11 mouse cellular contexts compared by ENCODE assay signal in genomic region chr11:5154961-5155805, GRCm38 (mm10). TPM values are rescaled to one million over a fixed set of nuclear protein-coding genes. Genes with fewer than 3 reads are reported as not detected.
DNase-seq lines count a peak whose midpoint lies in the region; ATAC-seq and TF ChIP-seq lines count a peak whose summit lies in the region.
"Had no signal": no experiment of that assay in that cellular context is flagged by ENCODE, and none has a peak within 500 bp of the region (broad histone marks: within the 10 kb centered on the region; RNA-seq: fewer than 3 reads in every experiment).

No protein-coding gene starts in this region.

- peak; percentile 52 for ATAC-seq in intestine, embryonic 15.5 days
- no peak for ATAC-seq in midbrain, postnatal 0 days (ENCODE audit: low FRiP score)

- no peak for TF ChIP-seq CTCF in layer of hippocampus, adult 2 months (conservative IDR thresholded peaks at IDR 0.05)
- no peak for TF ChIP-seq CTCF in midbrain, postnatal 0 days (IDR thresholded peaks at IDR 0.05)

- WGBS in intestine, embryonic 15.5 days = 32% methylated on average over 10 of the region's 10 CpGs
- WGBS in midbrain, postnatal 0 days = 48% methylated on average over 10 of the region's 10 CpGs

- H3K9me3 ChIP-seq in intestine, embryonic 15.5 days = no peaks in the 10 kb centered on the region
- H3K9me3 ChIP-seq in midbrain, postnatal 0 days (ENCODE audit: low read length) = no peaks in the 10 kb centered on the region
- H3K9me3 ChIP-seq: embryonic facial prominence, embryonic 13.5 days; G1E; limb, embryonic 13.5 days had no signal

- no peak overlapping the region for H3K4me3 ChIP-seq in layer of hippocampus, adult 2 months
- H3K4me3 ChIP-seq in intestine, embryonic 15.5 days (replicated peaks) = no peak overlapping the region
- no peak overlapping the region for H3K4me3 ChIP-seq in midbrain, postnatal 0 days (ENCODE audit: low read depth, low read length)
- H3K4me3 ChIP-seq: embryonic facial prominence, embryonic 13.5 days; limb, embryonic 13.5 days had no signal

- H3K36me3 ChIP-seq in intestine, embryonic 15.5 days = no peaks in the 10 kb centered on the region
- H3K36me3 ChIP-seq in midbrain, postnatal 0 days (ENCODE audit: insufficient read depth, low read length) = no peaks in the 10 kb centered on the region
- H3K36me3 ChIP-seq: embryonic facial prominence, embryonic 13.5 days; G1E; limb, embryonic 13.5 days had no signal

- H3K4me1 ChIP-seq in intestine, embryonic 15.5 days (replicated peaks) = peaks cover 28% of the 10 kb centered on the region
- no peaks in the 10 kb centered on the region for H3K4me1 ChIP-seq in midbrain, postnatal 0 days (ENCODE audit: insufficient read depth, low read length)

- peak overlapping the region; percentile 23; the same call in 1 of the 2 replicates for H3K9ac ChIP-seq in intestine, embryonic 15.5 days
- no peak overlapping the region for H3K9ac ChIP-seq in midbrain, postnatal 0 days (replicated peaks; ENCODE audit: low read length, poor library complexity, severe bottlenecking)
- H3K9ac ChIP-seq: embryonic facial prominence, embryonic 13.5 days; limb, embryonic 13.5 days had no signal

- no peak overlapping the region for H3K4me2 ChIP-seq in intestine, embryonic 15.5 days (replicated peaks)
- no peak overlapping the region for H3K4me2 ChIP-seq in midbrain, postnatal 0 days (ENCODE audit: low read depth, low read length, poor library complexity, severe bottlenecking)
- H3K4me2 ChIP-seq: embryonic facial prominence, embryonic 13.5 days; limb, embryonic 13.5 days had no signal

- H3K27me3 ChIP-seq in intestine, embryonic 15.5 days (replicated peaks) = no peaks in the 10 kb centered on the region
- H3K27me3 ChIP-seq in midbrain, postnatal 0 days (ENCODE audit: insufficient read depth, low read length) = peaks cover 5% of the 10 kb centered on the region; the same call in 1 of the 2 replicates

- no peak for DNase-seq in layer of hippocampus, adult 2 months (ENCODE audit: low spot score in 2 of 2)
- DNase-seq in layer of hippocampus, postnatal 14 days (ENCODE audit: low spot score in 2 of 2) = no peak
- peak; percentile 60 to 68 for DNase-seq in cerebellum, postnatal 14 days
- peak; percentile 34 for DNase-seq in midbrain, postnatal 0 days (ENCODE audit: low spot score)
- DNase-seq in urinary bladder, postnatal 4 days (ENCODE audit: low spot score in 2 of 2) = no peak
- no peak for DNase-seq in urinary bladder, postnatal 10 days (ENCODE audit: low spot score)
- no peak for DNase-seq in frontal cortex, postnatal 36 days (ENCODE audit: low spot score in 2 of 2)

- H3K27ac ChIP-seq in layer of hippocampus, adult 2 months = peak overlapping the region; percentile 23; the same call in 1 of the 2 replicates
- peak overlapping the region; percentile 86 for H3K27ac ChIP-seq in intestine, embryonic 15.5 days
- no peak overlapping the region for H3K27ac ChIP-seq in midbrain, postnatal 0 days (ENCODE audit: low read depth, low read length)
- H3K27ac ChIP-seq: embryonic facial prominence, embryonic 13.5 days; limb, embryonic 13.5 days had no signal

RNA-seq across cellular contexts. Expression of gene Emid1, which starts 3.1 kb away (rescaled TPM):
- 1 to 10 TPM; 4.2 to 4.9 TPM for total RNA-seq in layer of hippocampus, adult 2 months (2021)
- total RNA-seq in layer of hippocampus, postnatal 14 days (2021) = 10 to 100 TPM; 26.1 to 30.4 TPM
- polyA plus RNA-seq in intestine, embryonic 15.5 days (2015; fragmentation: Nextera tagmentation; extraction: Ambion mirVana) = 94.4 and 105 TPM in 2 replicates
- total RNA-seq in midbrain, postnatal 0 days (2014; rRNA removed) = 4.8 and 10.8 TPM in 2 replicates
- polyA plus RNA-seq in midbrain, postnatal 0 days (2015; fragmentation: Nextera tagmentation; extraction: Ambion mirVana) = 14.5 and 16.9 TPM in 2 replicates
- polyA plus RNA-seq: G1E had no signal

RNA-seq across cellular contexts. Expression of gene Ewsr1, which starts 56.1 kb away (rescaled TPM):
- 100 to 1,000 TPM; 333 to 394 TPM for total RNA-seq in layer of hippocampus, adult 2 months (2021)
- 100 to 1,000 TPM; 289 to 305 TPM for total RNA-seq in layer of hippocampus, postnatal 14 days (2021)
- polyA plus RNA-seq in intestine, embryonic 15.5 days (2015; fragmentation: Nextera tagmentation; extraction: Ambion mirVana) = 571 and 594 TPM in 2 replicates
- total RNA-seq in midbrain, postnatal 0 days (2014; rRNA removed) = 315 and 338 TPM in 2 replicates
- polyA plus RNA-seq in midbrain, postnatal 0 days (2015; fragmentation: Nextera tagmentation; extraction: Ambion mirVana) = 353 and 371 TPM in 2 replicates

RNA-seq across cellular contexts. Expression of gene Rhbdd3, which starts 56.5 kb away (rescaled TPM):
- 10 to 100 TPM; 19.7 to 19.8 TPM for total RNA-seq in layer of hippocampus, adult 2 months (2021)
- 10 to 100 TPM; 21.9 to 28.1 TPM for total RNA-seq in layer of hippocampus, postnatal 14 days (2021)
- polyA plus RNA-seq in intestine, embryonic 15.5 days (2015; fragmentation: Nextera tagmentation; extraction: Ambion mirVana) = 27.5 and 30.0 TPM in 2 replicates
- total RNA-seq in midbrain, postnatal 0 days (2014; rRNA removed) = 48.0 and 67.1 TPM in 2 replicates
- polyA plus RNA-seq in midbrain, postnatal 0 days (2015; fragmentation: Nextera tagmentation; extraction: Ambion mirVana) = 50.4 and 54.6 TPM in 2 replicates

Comparison
In these comparisons a context has a peak if more than half of its experiments do, and no peak if none do; other contexts are left out.
1. DNase-seq: peak in cerebellum, postnatal 14 days (2 of 2) and midbrain, postnatal 0 days (single experiment); none in layer of hippocampus, adult 2 months (0 of 2), layer of hippocampus, postnatal 14 days (0 of 2), urinary bladder, postnatal 4 days (0 of 2), urinary bladder, postnatal 10 days (single experiment) and frontal cortex, postnatal 36 days (0 of 2).